Mouse (Mus musculus) frontal cortex, postnatal 25 days (tissue): ENCODE data around the gene Rhox6.
"Not testable (repeated sequence)": the region's sequence is repeated elsewhere in the genome, so short reads cannot be mapped to it uniquely, and the experiment has no call there.

Source experiments
- DNase-seq, 2 experiments: peaks; one replicate each; pipeline ENCODE4 v3.0.0; 2022; ENCODE audit warnings: low spot score in 2 of 2

Gene Rhox6

GRCm38 (mm10) chrX:37826610-37827009, at the start of gene Rhox6:
Rhox6 (plus strand) TSS chrX:37826910.
- DNase-seq: not testable (repeated sequence)

- no peak for DNase-seq
Observed at GRCm38 (mm10) chrX:37807286-37808080, 19.2 kb upstream of the Rhox6 start.

GRCm38 (mm10) chrX:37809396-37809795, 17.3 kb upstream of the Rhox6 start:
- DNase-seq: no peak

- DNase-seq: peak in 1 of 2 experiments; percentile 4
Observed at GRCm38 (mm10) chrX:37811179-37811578, 15.5 kb upstream of the Rhox6 start.

GRCm38 (mm10) chrX:37815665-37816064, 11.0 kb upstream of the Rhox6 start:
- no peak for DNase-seq

GRCm38 (mm10) chrX:37831386-37831785, 4.7 kb downstream of the Rhox6 start, which contains the start of gene Rhox7a:
Rhox7a (plus strand) TSS chrX:37831686.
- DNase-seq: not testable (repeated sequence)

GRCm38 (mm10) chrX:37871641-37872040, 44.9 kb downstream of the Rhox6 start:
- no peak for DNase-seq

GRCm38 (mm10) chrX:37878844-37879243, 52.1 kb downstream of the Rhox6 start, which contains the start of gene Rhox8:
Rhox8 (minus strand) TSS chrX:37878944.
- DNase-seq: no peak
